In the genomic region with DNA sequence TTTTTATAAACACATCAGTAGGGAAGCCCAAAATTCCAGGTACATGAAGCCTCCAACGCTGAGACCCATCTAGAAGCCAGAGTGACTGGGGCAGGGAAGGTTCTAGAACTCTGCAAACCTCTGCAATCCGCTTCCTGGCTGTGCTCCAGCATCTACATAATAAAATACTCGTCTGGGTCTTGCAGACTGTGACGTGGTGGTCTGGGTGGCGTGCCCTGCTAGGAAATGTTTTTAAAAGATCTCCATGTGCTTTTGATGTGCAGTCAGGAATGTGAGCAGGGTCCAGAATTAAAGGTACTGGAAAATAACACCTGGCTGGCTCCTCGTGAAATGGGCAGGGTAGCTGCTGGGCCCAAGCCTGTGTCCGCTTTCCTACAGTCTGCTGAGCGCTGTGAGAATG, we compare ENCODE assay signal across 28 mouse cellular contexts.
DNase-seq lines count a peak whose midpoint lies in the region; ATAC-seq lines count a peak whose summit lies in the region.
"Had no signal": no experiment of that assay in that cellular context is flagged by ENCODE, and none has a peak within 500 bp of the region (broad histone marks: within the 10 kb centered on the region; RNA-seq: fewer than 3 reads in every experiment).

No protein-coding gene starts in this region.

- ATAC-seq in embryonic facial prominence, embryonic 12.5 days (ENCODE audit: insufficient number of reproducible peaks, insufficient read depth, low FRiP score, low TSS enrichment), result no peak
- 0 out of 2 replicates have a peak, but pooled peaks have one; percentile 13 for ATAC-seq in lung, embryonic 16.5 days (ENCODE audit: low read depth)
- ATAC-seq in limb, embryonic 15.5 days (ENCODE audit: insufficient number of reproducible peaks, low FRiP score, low TSS enrichment, low read depth), result peak; percentile 68
- ATAC-seq: forebrain, embryonic 15.5 days; inflammation-experienced regulatory T-cells, adult 6 months had no signal

- H3K9ac ChIP-seq in embryonic facial prominence, embryonic 12.5 days, result no peak overlapping the region
- H3K9ac ChIP-seq in lung, embryonic 16.5 days (ENCODE audit: low read length), result no peak overlapping the region
- no peak overlapping the region for H3K9ac ChIP-seq in limb, embryonic 15.5 days
- H3K9ac ChIP-seq: forebrain, embryonic 15.5 days; heart, embryonic 12.5 days; hindbrain, embryonic 15.5 days; liver, embryonic 14.5 days had no signal

- H3K9me3 ChIP-seq in embryonic facial prominence, embryonic 12.5 days, result no peaks in the 10 kb centered on the region
- no peaks in the 10 kb centered on the region for H3K9me3 ChIP-seq in embryonic facial prominence, embryonic 10.5 days
- H3K9me3 ChIP-seq in lung, embryonic 16.5 days (ENCODE audit: control insufficient read depth, low read length), result no peaks in the 10 kb centered on the region
- H3K9me3 ChIP-seq in limb, embryonic 10.5 days (replicated peaks), result no peaks in the 10 kb centered on the region
- H3K9me3 ChIP-seq in limb, embryonic 15.5 days, result no peaks in the 10 kb centered on the region
- H3K9me3 ChIP-seq: forebrain, embryonic 10.5 days; forebrain, embryonic 15.5 days; heart, embryonic 12.5 days; hindbrain, embryonic 15.5 days had no signal

- no peak overlapping the region for H3K4me2 ChIP-seq in embryonic facial prominence, embryonic 12.5 days (replicated peaks)
- H3K4me2 ChIP-seq in lung, embryonic 16.5 days (ENCODE audit: low read depth, low read length), result no peak overlapping the region
- H3K4me2 ChIP-seq in limb, embryonic 15.5 days, result no peak overlapping the region
- H3K4me2 ChIP-seq: forebrain, embryonic 15.5 days; heart, embryonic 12.5 days; hindbrain, embryonic 15.5 days had no signal

- WGBS in embryonic facial prominence, embryonic 12.5 days, result 59% methylated on average over 8 of the region's 8 CpGs
- WGBS in embryonic facial prominence, embryonic 10.5 days, result 75% methylated on average over 8 of the region's 8 CpGs
- 44% methylated on average over 8 of the region's 8 CpGs for WGBS in lung, embryonic 16.5 days
- 82% methylated on average over 8 of the region's 8 CpGs for WGBS in limb, embryonic 10.5 days
- 23% methylated on average over 8 of the region's 8 CpGs for WGBS in limb, embryonic 15.5 days

- no peaks in the 10 kb centered on the region for H3K27me3 ChIP-seq in embryonic facial prominence, embryonic 12.5 days
- H3K27me3 ChIP-seq in embryonic facial prominence, embryonic 10.5 days (replicated peaks; ENCODE audit: low read depth, poor library complexity, severe bottlenecking), result no peaks in the 10 kb centered on the region
- H3K27me3 ChIP-seq in lung, embryonic 16.5 days (ENCODE audit: control insufficient read depth, insufficient read depth, low read depth, low read length), result no peaks in the 10 kb centered on the region
- no peaks in the 10 kb centered on the region for H3K27me3 ChIP-seq in limb, embryonic 10.5 days (ENCODE audit: low read depth, poor library complexity, severe bottlenecking)
- no peaks in the 10 kb centered on the region for H3K27me3 ChIP-seq in limb, embryonic 15.5 days
- H3K27me3 ChIP-seq: CH12.LX; forebrain, embryonic 15.5 days; heart, embryonic 12.5 days; hindbrain, embryonic 15.5 days had no signal

- DNase-seq in embryonic facial prominence, embryonic 10.5 days (ENCODE audit: low spot score), result no peak
- DNase-seq in lung, postnatal 14 days, result no peak
- DNase-seq in limb, embryonic 10.5 days (ENCODE audit: low spot score), result no peak
- DNase-seq in embryo, embryonic 10 days (ENCODE audit: low spot score), result no peak
- DNase-seq in left cerebral cortex, adult 9 months (ENCODE audit: low spot score in 2 of 2), result no peak
- DNase-seq: adrenal gland, adult 8-10 months; cerebellum, adult 2 months; cerebellum, postnatal 36 days; heart, adult 2 months; heart, postnatal 4 days; kidney, adult 18-20 months; kidney, postnatal 36 days; liver; lung, adult 2 months; midbrain, embryonic 14.5 days; right cerebral cortex, adult 18-20 months; spleen, adult 18-20 months; thymus, postnatal 4 days had no signal

- H3K4me3 ChIP-seq in embryonic facial prominence, embryonic 12.5 days, result no peak overlapping the region
- H3K4me3 ChIP-seq in embryonic facial prominence, embryonic 10.5 days, result no peak overlapping the region
- no peak overlapping the region for H3K4me3 ChIP-seq in lung, embryonic 16.5 days (ENCODE audit: low read length)
- no peak overlapping the region for H3K4me3 ChIP-seq in limb, embryonic 10.5 days
- no peak overlapping the region for H3K4me3 ChIP-seq in limb, embryonic 15.5 days
- H3K4me3 ChIP-seq: forebrain, embryonic 10.5 days; forebrain, embryonic 15.5 days; heart, adult 2 months; heart, embryonic 12.5 days; hindbrain, embryonic 15.5 days had no signal

- H3K4me1 ChIP-seq in embryonic facial prominence, embryonic 12.5 days, result peaks cover 5% of the 10 kb centered on the region; the same call in 1 of the 2 replicates
- H3K4me1 ChIP-seq in embryonic facial prominence, embryonic 10.5 days, result peaks cover 34% of the 10 kb centered on the region
- peaks cover 22% of the 10 kb centered on the region for H3K4me1 ChIP-seq in lung, embryonic 16.5 days (replicated peaks; ENCODE audit: control insufficient read depth, insufficient read depth, low read length)
- H3K4me1 ChIP-seq in limb, embryonic 10.5 days, result peaks cover 59% of the 10 kb centered on the region
- peaks cover 31% of the 10 kb centered on the region for H3K4me1 ChIP-seq in limb, embryonic 15.5 days
- H3K4me1 ChIP-seq: forebrain, embryonic 15.5 days; heart, embryonic 12.5 days; hindbrain, embryonic 15.5 days had no signal

- H3K36me3 ChIP-seq in embryonic facial prominence, embryonic 12.5 days, result no peaks in the 10 kb centered on the region
- no peaks in the 10 kb centered on the region for H3K36me3 ChIP-seq in embryonic facial prominence, embryonic 10.5 days (replicated peaks)
- no peaks in the 10 kb centered on the region for H3K36me3 ChIP-seq in lung, embryonic 16.5 days (ENCODE audit: control insufficient read depth, insufficient read depth, low read length)
- H3K36me3 ChIP-seq in limb, embryonic 10.5 days, result no peaks in the 10 kb centered on the region
- no peaks in the 10 kb centered on the region for H3K36me3 ChIP-seq in limb, embryonic 15.5 days
- H3K36me3 ChIP-seq: forebrain, embryonic 10.5 days; forebrain, embryonic 15.5 days; heart, embryonic 12.5 days; hindbrain, embryonic 15.5 days had no signal

- 0 out of 2 replicates have a peak overlapping the region, but pooled peaks have one; percentile 38 for H3K27ac ChIP-seq in embryonic facial prominence, embryonic 12.5 days
- H3K27ac ChIP-seq in embryonic facial prominence, embryonic 10.5 days (replicated peaks), result no peak overlapping the region; the same call in 1 of the 2 replicates
- H3K27ac ChIP-seq in lung, embryonic 16.5 days (ENCODE audit: low read length), result no peak overlapping the region; the same call in 1 of the 2 replicates
- H3K27ac ChIP-seq in limb, embryonic 10.5 days, result peak overlapping the region; percentile 78
- peak overlapping the region; percentile 78 for H3K27ac ChIP-seq in limb, embryonic 15.5 days
- H3K27ac ChIP-seq: forebrain, embryonic 10.5 days; forebrain, embryonic 15.5 days; heart, adult 2 months; hindbrain, embryonic 15.5 days; liver, embryonic 14.5 days had no signal

Comparison
In these comparisons a context has a peak if more than half of its experiments do, and no peak if none do; other contexts are left out.
1. H3K27ac ChIP-seq: peak in embryonic facial prominence, embryonic 12.5 days (single experiment), limb, embryonic 10.5 days (single experiment) and limb, embryonic 15.5 days (single experiment); none in embryonic facial prominence, embryonic 10.5 days (single experiment) and lung, embryonic 16.5 days (single experiment).